Comparison of ENCODE assay signal across 7 mouse cellular contexts in genomic region chr9:32033937-32034336, GRCm38 (mm10).
DNase-seq lines count a peak whose midpoint lies in the region; ATAC-seq and TF ChIP-seq lines count a peak whose summit lies in the region.

No protein-coding gene starts in this region.

- DNase-seq in layer of hippocampus, adult 2 months (ENCODE audit: low spot score in 2 of 2) = no peak
- DNase-seq in layer of hippocampus, adult 11-12 months (ENCODE audit: low spot score) = no peak
- DNase-seq in forebrain, embryonic 11.5 days (ENCODE audit: low spot score) = no peak
- DNase-seq in retina, postnatal 1 day = peak; percentile 68
- DNase-seq in MN1 (ENCODE audit: low spot score) = no peak
- DNase-seq in natural killer cell, adult 2 months (ENCODE audit: low spot score in 2 of 2) = no peak

- 16% methylated on average over 6 of the region's 6 CpGs for WGBS in forebrain, embryonic 11.5 days
- 6% methylated on average over 6 of the region's 6 CpGs for WGBS in limb, embryonic 12.5 days

- H3K9me3 ChIP-seq in forebrain, embryonic 11.5 days (ENCODE audit: control insufficient read depth, low read length) = no peaks in the 10 kb centered on the region
- H3K9me3 ChIP-seq in limb, embryonic 12.5 days = no peaks in the 10 kb centered on the region

- TF ChIP-seq CTCF in layer of hippocampus, adult 2 months (conservative IDR thresholded peaks at IDR 0.05) = no peak

- H3K4me2 ChIP-seq in forebrain, embryonic 11.5 days (ENCODE audit: low read depth, low read length, severe bottlenecking) = peak overlapping the region; percentile 59
- peak overlapping the region; percentile 72 for H3K4me2 ChIP-seq in limb, embryonic 12.5 days

- H3K4me3 ChIP-seq in layer of hippocampus, adult 2 months = peak overlapping the region; percentile 88
- H3K4me3 ChIP-seq in forebrain, embryonic 11.5 days (ENCODE audit: low read depth, low read length) = no peak overlapping the region
- peak overlapping the region; percentile 84; the same call in 1 of the 2 replicates for H3K4me3 ChIP-seq in limb, embryonic 12.5 days (replicated peaks)

- peak overlapping the region; percentile 90 for H3K27ac ChIP-seq in layer of hippocampus, adult 2 months
- no peak overlapping the region for H3K27ac ChIP-seq in forebrain, embryonic 11.5 days (ENCODE audit: low read depth, low read length)
- H3K27ac ChIP-seq in limb, embryonic 12.5 days = no peak overlapping the region

- no peaks in the 10 kb centered on the region for H3K36me3 ChIP-seq in forebrain, embryonic 11.5 days (ENCODE audit: control insufficient read depth, insufficient read depth, low read length)
- no peaks in the 10 kb centered on the region for H3K36me3 ChIP-seq in limb, embryonic 12.5 days

- no peaks in the 10 kb centered on the region for H3K27me3 ChIP-seq in forebrain, embryonic 11.5 days (ENCODE audit: control insufficient read depth, insufficient read depth, low read length)
- no peaks in the 10 kb centered on the region for H3K27me3 ChIP-seq in limb, embryonic 12.5 days

- no peak overlapping the region; the same call in 1 of the 2 replicates for H3K9ac ChIP-seq in forebrain, embryonic 11.5 days (ENCODE audit: low read length)
- H3K9ac ChIP-seq in limb, embryonic 12.5 days (replicated peaks) = no peak overlapping the region

- ATAC-seq in forebrain, embryonic 11.5 days (replicated peaks; ENCODE audit: low FRiP score) = no peak
- ATAC-seq in limb, embryonic 12.5 days (ENCODE audit: insufficient number of reproducible peaks, insufficient read depth, low FRiP score, low TSS enrichment, low read depth) = no peak

- H3K4me1 ChIP-seq in forebrain, embryonic 11.5 days (replicated peaks; ENCODE audit: control insufficient read depth, insufficient read depth, low read length) = peaks cover 8% of the 10 kb centered on the region; the same call in 1 of the 2 replicates
- H3K4me1 ChIP-seq in limb, embryonic 12.5 days (replicated peaks) = peaks cover 15% of the 10 kb centered on the region
